ENCODE assay signal across 9 mouse cellular contexts in genomic region chr9:48744916-48745315, GRCm38 (mm10).
DNase-seq lines count a peak whose midpoint lies in the region; ATAC-seq and TF ChIP-seq lines count a peak whose summit lies in the region.
"Had no signal": no experiment of that assay in that cellular context is flagged by ENCODE, and none has a peak within 500 bp of the region (broad histone marks: within the 10 kb centered on the region; RNA-seq: fewer than 3 reads in every experiment).

No protein-coding gene starts in this region.

- H3K4me1 ChIP-seq in liver, postnatal 0 days (ENCODE audit: insufficient read depth), result peaks cover 57% of the 10 kb centered on the region
- peaks cover 13% of the 10 kb centered on the region; the same call in 1 of the 2 replicates for H3K4me1 ChIP-seq in midbrain, postnatal 0 days (ENCODE audit: insufficient read depth, low read length)

- ATAC-seq in liver, postnatal 0 days, result peak; percentile 90
- ATAC-seq in midbrain, postnatal 0 days (ENCODE audit: low FRiP score), result no peak

- TF ChIP-seq CTCF in liver, postnatal 0 days (IDR thresholded peaks at IDR 0.05; ENCODE audit: low read depth), result no peak
- TF ChIP-seq CTCF in midbrain, postnatal 0 days (IDR thresholded peaks at IDR 0.05), result no peak

- H3K27ac ChIP-seq in liver, postnatal 0 days (ENCODE audit: low read depth), result peak overlapping the region; percentile 96
- H3K27ac ChIP-seq in midbrain, postnatal 0 days (ENCODE audit: low read depth, low read length), result no peak overlapping the region
- H3K27ac ChIP-seq: hindbrain, embryonic 15.5 days had no signal

- H3K36me3 ChIP-seq in liver, postnatal 0 days (replicated peaks; ENCODE audit: insufficient read depth, low read length), result no peaks in the 10 kb centered on the region; the same call in 1 of the 2 replicates
- no peaks in the 10 kb centered on the region for H3K36me3 ChIP-seq in midbrain, postnatal 0 days (ENCODE audit: insufficient read depth, low read length)
- H3K36me3 ChIP-seq: hindbrain, embryonic 15.5 days had no signal

- peak overlapping the region; percentile 40 for H3K9ac ChIP-seq in liver, postnatal 0 days (replicated peaks)
- no peak overlapping the region for H3K9ac ChIP-seq in midbrain, postnatal 0 days (replicated peaks; ENCODE audit: low read length, poor library complexity, severe bottlenecking)
- H3K9ac ChIP-seq: hindbrain, embryonic 15.5 days had no signal

- H3K4me3 ChIP-seq in liver, postnatal 0 days (ENCODE audit: low read depth, low read length), result no peak overlapping the region
- no peak overlapping the region for H3K4me3 ChIP-seq in midbrain, postnatal 0 days (ENCODE audit: low read depth, low read length)
- H3K4me3 ChIP-seq: hindbrain, embryonic 15.5 days had no signal

- H3K27me3 ChIP-seq in liver, postnatal 0 days (ENCODE audit: insufficient read depth, low read length), result no peaks in the 10 kb centered on the region
- H3K27me3 ChIP-seq in midbrain, postnatal 0 days (ENCODE audit: insufficient read depth, low read length), result no peaks in the 10 kb centered on the region
- H3K27me3 ChIP-seq: hindbrain, embryonic 15.5 days had no signal

- WGBS in liver, postnatal 0 days (ENCODE audit: insufficient replicate concordance), result 16% methylated on average over 13 of the region's 13 CpGs
- 85% methylated on average over 13 of the region's 13 CpGs for WGBS in midbrain, postnatal 0 days

- H3K4me2 ChIP-seq in liver, postnatal 0 days (ENCODE audit: low read depth, low read length), result peak overlapping the region; percentile 46
- H3K4me2 ChIP-seq in midbrain, postnatal 0 days (ENCODE audit: low read depth, low read length, poor library complexity, severe bottlenecking), result no peak overlapping the region
- H3K4me2 ChIP-seq: hindbrain, embryonic 15.5 days had no signal

- H3K9me3 ChIP-seq in liver, postnatal 0 days (ENCODE audit: low read length), result no peaks in the 10 kb centered on the region
- H3K9me3 ChIP-seq in midbrain, postnatal 0 days (ENCODE audit: low read length), result no peaks in the 10 kb centered on the region
- H3K9me3 ChIP-seq: hindbrain, embryonic 15.5 days had no signal

- peak; percentile 66 for DNase-seq in layer of hippocampus, adult 11-12 months (ENCODE audit: low spot score)
- no peak for DNase-seq in layer of hippocampus, postnatal 10 days (ENCODE audit: low spot score in 2 of 2)
- DNase-seq in gastrocnemius, postnatal 10 days, result peak; percentile 41
- peak; percentile 90 for DNase-seq in liver, postnatal 0 days
- DNase-seq in testis, postnatal 10 days (ENCODE audit: low spot score), result peak; percentile 73
- no peak for DNase-seq in right cerebral cortex, postnatal 25 days
- DNase-seq in thymus, postnatal 4 days, result no peak
- no peak for DNase-seq in midbrain, postnatal 0 days (ENCODE audit: low spot score)

- TF ChIP-seq EP300 in liver, postnatal 0 days (IDR thresholded peaks at IDR 0.05; ENCODE audit: low read depth), result peak; percentile 97

Comparison
In these comparisons a context has a peak if more than half of its experiments do, and no peak if none do; other contexts are left out.
1. DNase-seq: peak in layer of hippocampus, adult 11-12 months (single experiment), gastrocnemius, postnatal 10 days (single experiment), liver, postnatal 0 days (single experiment) and testis, postnatal 10 days (single experiment); none in layer of hippocampus, postnatal 10 days (0 of 2), right cerebral cortex, postnatal 25 days (single experiment), thymus, postnatal 4 days (single experiment) and midbrain, postnatal 0 days (single experiment).